Mouse (Mus musculus): ENCODE measurements at regions not wholly inside any gene's neighbourhood (a gene's known extent, or its start where the extent isn't known, plus 50 kb on each side); places are given as distances from the start of the nearest gene placed in this dataset.

GRCm38 (mm10) chr12:90921227-90921626, 183.0 kb upstream of the Dio2 start:
- ATAC-seq (ENCODE audit: insufficient number of reproducible peaks, insufficient read depth, low FRiP score, low read depth), result no peak
- Histone ChIP-seq H3K27me3 (ENCODE audit: control insufficient read depth, insufficient read depth, low read length) (no peaks in the 10 kb centered on the region), H3K9me3 (ENCODE audit: control insufficient read depth, low read length) (no peaks in the 10 kb centered on the region), H3K4me2 (ENCODE audit: low read length) (no peak overlapping the region), H3K27ac (replicated peaks in 1 of 2; ENCODE audit: control insufficient read depth in 1 of 2, insufficient read depth in 1 of 2, low read depth in 2 of 2, low read length in 2 of 2) (no peak overlapping the region), H3K4me1 (ENCODE audit: control insufficient read depth in 2 of 2, insufficient read depth in 2 of 2, low read length in 2 of 2) (no peaks in the 10 kb centered on the region; a peak in 1 of 4 replicates), H3K9ac (ENCODE audit: low read length) (no peak overlapping the region), H3K4me3 (ENCODE audit: control insufficient read depth in 1 of 2, insufficient read depth in 1 of 2, low read depth in 1 of 2, low read length in 2 of 2) (no peak overlapping the region), H3K36me3 (ENCODE audit: control insufficient read depth, insufficient read depth, low read length) (no peaks in the 10 kb centered on the region)
- 85% methylated on average over 4 of the region's 4 CpGs for WGBS

DNA sequence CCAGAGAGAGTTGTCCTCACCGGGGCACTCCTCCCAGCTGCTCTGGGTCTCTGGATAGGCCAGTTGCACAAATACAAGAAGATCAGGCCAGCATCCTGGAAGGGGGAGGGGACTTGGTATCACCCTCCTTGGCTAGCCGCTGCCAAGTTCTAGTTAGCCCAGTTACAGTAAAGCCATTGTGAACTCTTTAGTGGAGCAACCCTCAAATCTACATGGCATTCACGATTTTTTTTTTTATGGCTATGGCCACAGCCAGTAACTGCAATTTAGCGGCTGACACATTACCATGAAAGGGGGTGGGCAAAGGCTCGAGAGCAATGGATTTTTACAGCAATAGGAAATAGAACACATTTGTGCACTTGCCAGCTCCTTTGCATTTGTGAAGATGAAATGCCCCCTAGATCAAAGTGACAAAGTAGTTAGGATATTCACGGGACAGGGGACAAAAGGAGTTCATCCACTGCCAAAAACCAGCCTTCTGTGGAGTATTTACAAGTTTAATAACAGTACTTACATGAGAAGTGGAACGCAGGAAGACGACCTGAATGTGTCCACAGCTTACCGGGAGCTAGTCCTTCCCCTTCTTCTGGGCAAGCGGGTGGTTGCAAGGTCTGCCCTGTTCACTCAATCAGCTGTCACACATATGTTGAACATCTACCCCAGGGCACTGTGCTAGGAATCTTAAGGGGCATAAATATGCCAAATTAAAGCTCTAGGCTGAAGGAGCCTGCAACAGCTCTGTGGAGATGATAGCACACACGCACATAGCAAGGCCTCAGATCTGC, 177.9 kb upstream of the Dio2 start:
- Histone ChIP-seq H3K4me2 (ENCODE audit: low read length) (no peak overlapping the region), H3K4me3 (ENCODE audit: control insufficient read depth in 1 of 2, insufficient read depth in 1 of 2, low read depth in 1 of 2, low read length in 2 of 2) (no peak overlapping the region), H3K36me3 (ENCODE audit: control insufficient read depth, insufficient read depth, low read length) (no peaks in the 10 kb centered on the region), H3K27ac (replicated peaks in 1 of 2; ENCODE audit: control insufficient read depth in 1 of 2, insufficient read depth in 1 of 2, low read depth in 2 of 2, low read length in 2 of 2) (no peak overlapping the region), H3K9me3 (ENCODE audit: control insufficient read depth, low read length) (no peaks in the 10 kb centered on the region), H3K27me3 (ENCODE audit: control insufficient read depth, insufficient read depth, low read length) (no peaks in the 10 kb centered on the region), H3K9ac (ENCODE audit: low read length) (no peak overlapping the region), H3K4me1 (ENCODE audit: control insufficient read depth in 2 of 2, insufficient read depth in 2 of 2, low read length in 2 of 2) (no peaks in the 10 kb centered on the region)
- ATAC-seq (ENCODE audit: insufficient number of reproducible peaks, insufficient read depth, low FRiP score, low read depth), result no peak
- 84% methylated on average over 11 of the region's 11 CpGs for WGBS

DNA sequence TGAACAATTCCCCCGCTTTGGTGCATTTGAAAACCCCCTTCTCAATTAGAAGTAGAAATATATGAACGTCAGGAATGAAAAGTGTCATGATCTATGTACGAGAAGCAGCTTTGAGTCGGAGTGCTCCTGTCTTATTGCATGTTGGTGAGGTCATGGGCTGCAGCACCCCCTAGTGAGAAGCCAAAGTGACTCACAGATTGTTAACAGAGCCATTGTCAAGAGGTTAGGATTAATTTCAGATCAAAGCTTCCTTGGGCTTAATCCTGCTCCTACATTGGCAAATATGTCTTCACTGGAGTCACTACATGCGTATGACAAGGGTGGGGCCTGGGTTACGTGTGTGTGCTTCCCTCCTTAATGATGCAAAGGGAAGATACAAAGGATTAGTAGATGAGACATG, 165.8 kb upstream of the Dio2 start:
- H3K36me3 ChIP-seq (ENCODE audit: control insufficient read depth, insufficient read depth, low read length), result no peaks in the 10 kb centered on the region
- H3K4me3 ChIP-seq (ENCODE audit: control insufficient read depth in 1 of 2, insufficient read depth in 1 of 2, low read depth in 1 of 2, low read length in 2 of 2), result no peak overlapping the region
- 61% methylated on average over 6 of the region's 6 CpGs for WGBS
- no peaks in the 10 kb centered on the region for H3K9me3 ChIP-seq (ENCODE audit: control insufficient read depth, low read length)
- no peak overlapping the region for H3K9ac ChIP-seq (ENCODE audit: low read length)
- H3K4me2 ChIP-seq (ENCODE audit: low read length), result no peak overlapping the region
- H3K4me1 ChIP-seq (ENCODE audit: control insufficient read depth in 2 of 2, insufficient read depth in 2 of 2, low read length in 2 of 2), result peaks cover 0 to 10% of the 10 kb centered on the region in 2 experiments; a peak in 2 of 4 replicates
- H3K27me3 ChIP-seq (ENCODE audit: control insufficient read depth, insufficient read depth, low read length), result no peaks in the 10 kb centered on the region
- ATAC-seq (ENCODE audit: insufficient number of reproducible peaks, insufficient read depth, low FRiP score, low read depth), result no peak
- H3K27ac ChIP-seq (replicated peaks in 1 of 2; ENCODE audit: control insufficient read depth in 1 of 2, insufficient read depth in 1 of 2, low read depth in 2 of 2, low read length in 2 of 2), result no peak overlapping the region

GRCm38 (mm10) chr12:90893655-90894370, 155.6 kb upstream of the Dio2 start:
- ATAC-seq (ENCODE audit: insufficient number of reproducible peaks, insufficient read depth, low FRiP score, low read depth), result no peak

DNA sequence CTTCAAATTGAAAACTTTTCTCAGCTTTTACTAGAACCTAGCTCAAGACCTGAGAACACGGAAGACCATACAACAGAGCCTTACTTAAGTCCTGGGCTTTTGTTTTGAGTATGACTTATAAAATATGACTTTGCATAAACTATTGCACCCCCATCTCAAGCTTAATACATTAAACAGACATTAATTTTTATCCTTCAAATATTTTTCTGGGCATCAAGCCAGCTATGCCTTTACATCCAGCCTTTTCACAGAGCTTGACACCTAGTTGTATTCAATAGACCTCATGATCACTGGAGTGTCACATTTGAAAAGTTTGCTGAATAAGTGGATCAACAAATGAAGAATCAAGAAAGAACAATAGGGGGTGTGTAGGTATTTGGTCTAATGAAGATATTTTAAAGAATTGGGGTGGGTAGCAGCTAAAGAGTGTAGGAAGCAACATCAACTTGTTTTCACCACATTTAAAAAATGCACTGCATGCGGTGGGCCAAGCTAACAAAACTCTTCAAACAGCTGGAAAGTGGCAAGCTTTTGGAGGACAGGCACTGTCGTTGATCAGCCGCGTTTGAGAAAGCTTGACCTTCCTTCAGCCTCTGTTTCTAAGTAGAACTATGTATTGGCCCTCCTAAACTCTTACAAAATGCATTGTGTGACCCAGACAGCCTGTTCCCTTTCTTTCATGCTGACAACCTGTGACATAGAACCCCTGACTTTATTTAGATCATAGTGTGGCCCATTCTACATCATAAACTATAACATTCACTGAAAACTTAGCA, 138.2 kb upstream of the Dio2 start:
- Histone ChIP-seq H3K36me3 (ENCODE audit: control insufficient read depth, insufficient read depth, low read length) (no peaks in the 10 kb centered on the region), H3K9ac (ENCODE audit: low read length) (no peak overlapping the region), H3K9me3 (ENCODE audit: control insufficient read depth, low read length) (no peaks in the 10 kb centered on the region), H3K4me1 (ENCODE audit: control insufficient read depth in 2 of 2, insufficient read depth in 2 of 2, low read length in 2 of 2) (no peaks in the 10 kb centered on the region), H3K4me3 (ENCODE audit: control insufficient read depth in 1 of 2, insufficient read depth in 1 of 2, low read depth in 1 of 2, low read length in 2 of 2) (no peak overlapping the region), H3K27me3 (ENCODE audit: control insufficient read depth, insufficient read depth, low read length) (no peaks in the 10 kb centered on the region), H3K4me2 (ENCODE audit: low read length) (no peak overlapping the region), H3K27ac (replicated peaks in 1 of 2; ENCODE audit: control insufficient read depth in 1 of 2, insufficient read depth in 1 of 2, low read depth in 2 of 2, low read length in 2 of 2) (no peak overlapping the region)
- WGBS, result 80% methylated on average over 5 of the region's 5 CpGs
- no peak for ATAC-seq (ENCODE audit: insufficient number of reproducible peaks, insufficient read depth, low FRiP score, low read depth)

More at GRCm38 (mm10) chr12:90893655-90894370, 155.6 kb upstream of the Dio2 start:
- Histone ChIP-seq H3K27me3 (ENCODE audit: control insufficient read depth, insufficient read depth, low read length) (no peaks in the 10 kb centered on the region), H3K4me2 (ENCODE audit: low read length) (no peak overlapping the region), H3K27ac (replicated peaks in 1 of 2; ENCODE audit: control insufficient read depth in 1 of 2, insufficient read depth in 1 of 2, low read depth in 2 of 2, low read length in 2 of 2) (no peak overlapping the region), H3K36me3 (ENCODE audit: control insufficient read depth, insufficient read depth, low read length) (no peaks in the 10 kb centered on the region), H3K9ac (ENCODE audit: low read length) (no peak overlapping the region), H3K4me3 (ENCODE audit: control insufficient read depth in 1 of 2, insufficient read depth in 1 of 2, low read depth in 1 of 2, low read length in 2 of 2) (no peak overlapping the region), H3K9me3 (ENCODE audit: control insufficient read depth, low read length) (no peaks in the 10 kb centered on the region), H3K4me1 (ENCODE audit: control insufficient read depth in 2 of 2, insufficient read depth in 2 of 2, low read length in 2 of 2) (no peaks in the 10 kb centered on the region; a peak in 1 of 4 replicates)
- 65% methylated on average over 9 of the region's 9 CpGs for WGBS

- no peaks in the 10 kb centered on the region for H3K9me3 ChIP-seq (ENCODE audit: control insufficient read depth, low read length)
- H3K36me3 ChIP-seq (ENCODE audit: control insufficient read depth, insufficient read depth, low read length), result no peaks in the 10 kb centered on the region
- WGBS, result 93% methylated on average over 3 of the region's 3 CpGs
Measured at GRCm38 (mm10) chr12:90874840-90875239, 136.6 kb upstream of the Dio2 start.

GRCm38 (mm10) chr12:90873959-90874358, 135.7 kb upstream of the Dio2 start:
- Histone ChIP-seq H3K4me2 (ENCODE audit: low read length) (no peak overlapping the region), H3K4me1 (ENCODE audit: control insufficient read depth in 2 of 2, insufficient read depth in 2 of 2, low read length in 2 of 2) (no peaks in the 10 kb centered on the region), H3K9ac (ENCODE audit: low read length) (no peak overlapping the region), H3K9me3 (ENCODE audit: control insufficient read depth, low read length) (no peaks in the 10 kb centered on the region), H3K27me3 (ENCODE audit: control insufficient read depth, insufficient read depth, low read length) (no peaks in the 10 kb centered on the region), H3K4me3 (ENCODE audit: control insufficient read depth in 1 of 2, insufficient read depth in 1 of 2, low read depth in 1 of 2, low read length in 2 of 2) (no peak overlapping the region), H3K27ac (replicated peaks in 1 of 2; ENCODE audit: control insufficient read depth in 1 of 2, insufficient read depth in 1 of 2, low read depth in 2 of 2, low read length in 2 of 2) (no peak overlapping the region), H3K36me3 (ENCODE audit: control insufficient read depth, insufficient read depth, low read length) (no peaks in the 10 kb centered on the region)
- 87% methylated on average over 3 of the region's 3 CpGs for WGBS
- no peak for ATAC-seq (ENCODE audit: insufficient number of reproducible peaks, insufficient read depth, low FRiP score, low read depth)

More at GRCm38 (mm10) chr12:90874840-90875239, 136.6 kb upstream of the Dio2 start:
- Histone ChIP-seq H3K4me2 (ENCODE audit: low read length) (no peak overlapping the region), H3K4me3 (ENCODE audit: control insufficient read depth in 1 of 2, insufficient read depth in 1 of 2, low read depth in 1 of 2, low read length in 2 of 2) (no peak overlapping the region), H3K27ac (replicated peaks in 1 of 2; ENCODE audit: control insufficient read depth in 1 of 2, insufficient read depth in 1 of 2, low read depth in 2 of 2, low read length in 2 of 2) (no peak overlapping the region), H3K4me1 (ENCODE audit: control insufficient read depth in 2 of 2, insufficient read depth in 2 of 2, low read length in 2 of 2) (no peaks in the 10 kb centered on the region), H3K9ac (ENCODE audit: low read length) (no peak overlapping the region), H3K27me3 (ENCODE audit: control insufficient read depth, insufficient read depth, low read length) (no peaks in the 10 kb centered on the region)
- no peak for ATAC-seq (ENCODE audit: insufficient number of reproducible peaks, insufficient read depth, low FRiP score, low read depth)

Data from heart, embryonic 14.5 days (tissue).